8 mouse cellular contexts compared by ENCODE assay signal in genomic region chr3:88042661-88043421, GRCm38 (mm10). TPM values are rescaled to one million over a fixed set of nuclear protein-coding genes. Genes with fewer than 3 reads are reported as not detected.
DNase-seq lines count a peak whose midpoint lies in the region; ATAC-seq lines count a peak whose summit lies in the region.

Gene Gpatch4, plus strand, starts transcription at chr3:88043108.

- ATAC-seq in heart, embryonic 14.5 days (ENCODE audit: insufficient number of reproducible peaks, insufficient read depth, low FRiP score, low read depth) = peak; percentile 84
- ATAC-seq in liver, embryonic 13.5 days (ENCODE audit: low read depth) = peak; percentile 94
- peak; percentile 94 for ATAC-seq in stomach, embryonic 16.5 days (ENCODE audit: insufficient read depth, low FRiP score)

- H3K36me3 ChIP-seq in heart, embryonic 14.5 days (ENCODE audit: control insufficient read depth, insufficient read depth, low read length) = no peaks in the 10 kb centered on the region
- peaks cover 16% of the 10 kb centered on the region for H3K36me3 ChIP-seq in liver, embryonic 13.5 days
- H3K36me3 ChIP-seq in stomach, embryonic 16.5 days (ENCODE audit: control insufficient read depth, insufficient read depth, low read length) = no peaks in the 10 kb centered on the region

- peak within 1 kb of the TSS; percentile 76 for H3K4me2 ChIP-seq in heart, embryonic 14.5 days (ENCODE audit: low read length)
- peak within 1 kb of the TSS; percentile 81 for H3K4me2 ChIP-seq in liver, embryonic 13.5 days
- peak within 1 kb of the TSS; percentile 72 for H3K4me2 ChIP-seq in stomach, embryonic 16.5 days (ENCODE audit: low read depth, low read length)

- peak within 1 kb of the TSS; percentile 9 to 47; a peak in 2 of 4 replicates for H3K27ac ChIP-seq in heart, embryonic 14.5 days (replicated peaks in 1 of 2; ENCODE audit: control insufficient read depth in 1 of 2, insufficient read depth in 1 of 2, low read depth in 2 of 2, low read length in 2 of 2)
- no peak within 1 kb of the TSS for H3K27ac ChIP-seq in liver, embryonic 13.5 days
- H3K27ac ChIP-seq in stomach, embryonic 16.5 days (ENCODE audit: low read length) = peak within 1 kb of the TSS; percentile 69

- DNase-seq in CD8-positive naive resting alpha-beta T cell, adult 2 months (ENCODE audit: low read depth in 2 of 2, low spot score in 2 of 2) = peak; percentile 76 to 94
- peak; percentile 93 for DNase-seq in c-Kit-negative CD71-positive TER-119-positive erythroid progenitor cells, embryonic 14.5 days (ENCODE audit: low read depth, low spot score)
- DNase-seq in fibroblast of lung, adult 2 months (ENCODE audit: low read depth) = peak; percentile 61
- DNase-seq in kidney, postnatal 14 days = peak; percentile 94
- peak; percentile 81 for DNase-seq in liver, embryonic 13.5 days
- DNase-seq in neural tube, embryonic 10.5 days (ENCODE audit: extremely low spot score, low spot score) = peak; percentile 88

- H3K4me3 ChIP-seq in heart, embryonic 14.5 days (ENCODE audit: control insufficient read depth in 1 of 2, insufficient read depth in 1 of 2, low read depth in 1 of 2, low read length in 2 of 2) = peak within 1 kb of the TSS; percentile 79 to 83
- H3K4me3 ChIP-seq in liver, embryonic 13.5 days (replicated peaks) = peak within 1 kb of the TSS; percentile 80
- peak within 1 kb of the TSS; percentile 94 for H3K4me3 ChIP-seq in stomach, embryonic 16.5 days (replicated peaks; ENCODE audit: low read length)

- peaks cover 3 to 9% of the 10 kb centered on the region in 2 experiments; a peak in 3 of 4 replicates for H3K4me1 ChIP-seq in heart, embryonic 14.5 days (ENCODE audit: control insufficient read depth in 2 of 2, insufficient read depth in 2 of 2, low read length in 2 of 2)
- H3K4me1 ChIP-seq in liver, embryonic 13.5 days (replicated peaks) = peaks cover 19% of the 10 kb centered on the region
- 0 out of 2 replicates have a peak, but pooled peaks cover 5% of the 10 kb centered on the region for H3K4me1 ChIP-seq in stomach, embryonic 16.5 days (ENCODE audit: control insufficient read depth, insufficient read depth, low read length)

- peaks cover 9% of the 10 kb centered on the region for H3K27me3 ChIP-seq in heart, embryonic 14.5 days (ENCODE audit: control insufficient read depth, insufficient read depth, low read length)
- H3K27me3 ChIP-seq in liver, embryonic 13.5 days = peaks cover 26% of the 10 kb centered on the region
- peaks cover 3% of the 10 kb centered on the region; the same call in 1 of the 2 replicates for H3K27me3 ChIP-seq in stomach, embryonic 16.5 days (ENCODE audit: control insufficient read depth, insufficient read depth, low read length)

- H3K9ac ChIP-seq in heart, embryonic 14.5 days (ENCODE audit: low read length) = peak within 1 kb of the TSS; percentile 76
- H3K9ac ChIP-seq in liver, embryonic 13.5 days = peak within 1 kb of the TSS; percentile 75
- H3K9ac ChIP-seq in stomach, embryonic 16.5 days (ENCODE audit: low read length) = peak within 1 kb of the TSS; percentile 80

- H3K9me3 ChIP-seq in heart, embryonic 14.5 days (ENCODE audit: control insufficient read depth, low read length) = no peaks in the 10 kb centered on the region
- H3K9me3 ChIP-seq in liver, embryonic 13.5 days (replicated peaks) = no peaks in the 10 kb centered on the region
- no peaks in the 10 kb centered on the region for H3K9me3 ChIP-seq in stomach, embryonic 16.5 days (replicated peaks; ENCODE audit: control insufficient read depth, low read length)

- 8% methylated on average over 36 of the region's 36 CpGs for WGBS in heart, embryonic 14.5 days
- 8% methylated on average over 36 of the region's 36 CpGs for WGBS in liver, embryonic 13.5 days (ENCODE audit: insufficient replicate concordance)
- WGBS in stomach, embryonic 16.5 days = 8% methylated on average over 36 of the region's 36 CpGs

RNA-seq across cellular contexts. Expression of gene Gpatch4, which starts in this region (rescaled TPM):
- 14.7 and 16.7 TPM in 2 replicates for polyA plus RNA-seq in heart, embryonic 14.5 days (2014; fragmentation: Nextera tagmentation; extraction: Ambion mirVana)
- polyA plus RNA-seq in liver, embryonic 13.5 days (2015; fragmentation: Nextera tagmentation; extraction: Ambion mirVana) = 32.7 TPM in 2 replicates
- polyA plus RNA-seq in stomach, embryonic 16.5 days (2015; fragmentation: Nextera tagmentation; extraction: Ambion mirVana) = 29.7 and 30.1 TPM in 2 replicates
